Mouse (Mus musculus) kidney, embryonic 14.5 days (tissue): ENCODE measurements at regions not wholly inside any gene's neighbourhood (a gene's known extent, or its start where the extent isn't known, plus 50 kb on each side); places are given as distances from the start of the nearest gene placed in this dataset.

Source experiments
- ATAC-seq: fragments of 200-750 bp; cut with Nextera tagmentation; 2 replicates; pipeline ENCODE4 v1.8.0; 2017; ENCODE audit warnings: moderate number of reproducible peaks, mild to moderate bottlenecking, moderate TSS enrichment, moderate library complexity; ENCODE audit not compliant: low FRiP score, low TSS enrichment
- H3K27ac ChIP-seq: fragments of 300-500 bp; sonication (generic); 2 replicates; pipeline ENCODE4 v1.5.1; 2014; ENCODE audit warnings: low read depth, mild to moderate bottlenecking, low read length, moderate library complexity, mixed read lengths
- H3K27me3 ChIP-seq: fragments of 300-500 bp; sonication (generic); 2 replicates; pipeline ENCODE4 v1.6.1; 2014; ENCODE audit warnings: mild to moderate bottlenecking, low read length; ENCODE audit not compliant: control insufficient read depth, insufficient read depth
- H3K36me3 ChIP-seq: fragments of 300-500 bp; sonication (generic); 2 replicates; pipeline ENCODE4 v1.6.1; 2014; ENCODE audit warnings: low read length, mixed read lengths; ENCODE audit not compliant: control insufficient read depth, insufficient read depth
- H3K4me1 ChIP-seq: fragments of 300-500 bp; sonication (generic); 2 replicates; pipeline ENCODE4 v1.6.1; 2014; ENCODE audit warnings: low read length, mixed read lengths; ENCODE audit not compliant: control insufficient read depth, insufficient read depth
- H3K4me2 ChIP-seq: fragments of 300-500 bp; sonication (generic); replicated peaks from 2 replicates; pipeline ENCODE4 v1.6.1; 2014; ENCODE audit warnings: low read depth, mild to moderate bottlenecking, low read length
- H3K4me3 ChIP-seq: fragments of 300-500 bp; sonication (generic); 2 replicates; pipeline ENCODE4 v1.5.1; 2014; ENCODE audit warnings: mild to moderate bottlenecking, low read length
- H3K9ac ChIP-seq: fragments of 300-500 bp; sonication (generic); 2 replicates; pipeline ENCODE4 v1.6.1; 2014; ENCODE audit warnings: low read depth, mild to moderate bottlenecking, low read length, moderate library complexity
- H3K9me3 ChIP-seq: fragments of 300-500 bp; sonication (generic); 2 replicates; pipeline ENCODE4 v1.6.1; 2016; ENCODE audit warnings: low read length; ENCODE audit not compliant: control insufficient read depth
- WGBS: fragments of 180-500 bp; shearing (Covaris S2); extraction: QIAGEN DNeasy Blood & Tissue Kit; methylation state at CpG from one replicate; pipeline ENCODE4 v1.1.7; 2014; 5-methylcytosine and 5-hydroxymethylcytosine counted together

GRCm38 (mm10) chr10:8960275-8960960, 74.5 kb upstream of the Sash1 start:
- H3K9ac ChIP-seq: no peak overlapping the region
- no peak overlapping the region for H3K4me2 ChIP-seq
- WGBS: 89% methylated on average over 9 of the region's 9 CpGs
- no peak for ATAC-seq
- H3K9me3 ChIP-seq: no peaks in the 10 kb centered on the region
- H3K27me3 ChIP-seq: no peaks in the 10 kb centered on the region
- no peak overlapping the region for H3K27ac ChIP-seq
- no peaks in the 10 kb centered on the region for H3K36me3 ChIP-seq
- peaks cover 6% of the 10 kb centered on the region; the same call in 1 of the 2 replicates for H3K4me1 ChIP-seq
- H3K4me3 ChIP-seq: no peak overlapping the region

DNA sequence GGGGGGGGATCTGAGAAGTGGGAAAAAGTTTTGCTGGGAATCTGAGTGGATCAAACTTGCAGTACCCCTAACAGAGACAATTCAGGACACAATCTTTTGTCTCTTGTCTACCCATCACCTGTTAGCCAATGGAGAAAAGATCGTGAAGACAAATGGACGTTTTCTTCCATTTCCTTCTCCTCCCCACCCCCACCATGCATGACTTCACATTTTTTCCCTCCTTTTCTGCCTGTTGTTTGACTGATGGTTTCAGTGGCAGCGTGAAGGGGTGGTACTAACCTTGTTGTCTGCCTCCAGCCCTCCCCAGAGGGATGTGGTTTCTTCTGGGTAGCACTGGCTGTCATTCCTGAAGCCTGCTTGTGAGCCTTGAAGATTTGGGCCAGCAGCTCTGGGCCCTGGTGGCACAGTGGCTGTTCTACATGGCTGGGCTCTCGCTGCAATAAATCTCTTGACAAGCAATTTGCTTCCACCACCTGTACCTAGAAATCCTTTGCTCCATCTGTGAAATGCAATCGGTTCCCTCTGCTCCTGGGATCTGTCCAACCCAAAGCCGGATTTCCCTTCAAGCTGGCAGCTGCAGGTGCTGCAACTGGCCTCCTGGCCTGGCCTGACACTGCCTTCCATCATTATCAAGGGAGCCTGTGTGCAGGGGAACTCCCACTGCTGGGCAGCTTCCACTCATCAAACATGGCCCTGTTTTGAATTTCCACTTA, 69.8 kb upstream of the Sash1 start:
- Histone ChIP-seq H3K27ac (no peak overlapping the region), H3K9ac (no peak overlapping the region), H3K9me3 (no peaks in the 10 kb centered on the region), H3K4me3 (no peak overlapping the region), H3K36me3 (no peaks in the 10 kb centered on the region), H3K4me1 (peaks cover 12% of the 10 kb centered on the region; the same call in 1 of the 2 replicates), H3K4me2 (no peak overlapping the region), H3K27me3 (no peaks in the 10 kb centered on the region)
- peak; percentile 90 for ATAC-seq
- whole genome bisulfite sequencing: 17% methylated on average over 6 of the region's 6 CpGs

DNA sequence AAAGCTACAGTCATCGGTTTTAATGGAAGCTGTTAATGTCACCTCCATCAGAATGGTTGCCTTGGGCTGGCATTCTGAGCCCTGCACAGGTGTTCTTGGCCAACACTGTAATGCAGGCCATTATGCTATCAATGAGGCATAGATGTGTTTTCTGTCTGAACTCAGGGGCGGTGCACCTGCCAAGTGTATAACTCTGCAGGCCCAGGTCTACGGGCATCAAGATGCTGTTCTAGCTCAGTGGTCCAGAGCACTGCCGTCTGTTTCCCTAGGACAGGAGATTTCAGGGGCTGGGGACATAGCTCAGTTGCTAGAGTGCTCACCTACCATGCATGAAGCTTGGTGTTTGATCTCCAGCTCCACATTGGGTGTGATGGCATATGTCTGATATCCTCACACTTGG, 68.1 kb upstream of the Sash1 start:
- H3K27ac ChIP-seq: no peak overlapping the region
- no peaks in the 10 kb centered on the region for H3K9me3 ChIP-seq
- no peak overlapping the region for H3K4me2 ChIP-seq
- H3K36me3 ChIP-seq: no peaks in the 10 kb centered on the region
- WGBS: 42% methylated on average over 4 of the region's 4 CpGs
- no peak for ATAC-seq
- no peak overlapping the region for H3K9ac ChIP-seq
- H3K27me3 ChIP-seq: no peaks in the 10 kb centered on the region
- H3K4me1 ChIP-seq: peaks cover 16% of the 10 kb centered on the region; the same call in 1 of the 2 replicates
- no peak overlapping the region for H3K4me3 ChIP-seq

DNA sequence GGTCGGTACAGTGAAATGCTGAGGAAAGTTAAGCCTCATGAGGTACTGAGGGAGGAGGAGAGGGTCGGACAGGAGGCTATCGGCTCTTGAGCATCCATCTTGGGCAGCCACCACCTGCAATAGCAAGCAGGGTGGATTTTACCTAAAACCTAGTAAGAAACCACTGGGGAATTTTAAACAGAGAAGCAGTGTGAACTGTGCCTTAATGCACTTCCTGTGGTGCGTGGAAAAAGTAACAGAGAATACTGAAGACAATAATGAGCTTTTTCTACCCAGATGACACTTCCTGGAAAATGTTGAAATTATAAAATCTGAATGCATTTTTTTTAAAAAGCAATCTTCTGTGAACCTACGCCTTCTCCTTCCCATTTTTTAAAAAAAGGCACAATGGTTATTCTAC, 67.1 kb upstream of the Sash1 start:
- H3K9me3 ChIP-seq: no peaks in the 10 kb centered on the region
- WGBS: 86% methylated on average over 5 of the region's 5 CpGs
- no peaks in the 10 kb centered on the region for H3K27me3 ChIP-seq
- H3K4me3 ChIP-seq: no peak overlapping the region
- no peak for ATAC-seq
- no peak overlapping the region for H3K9ac ChIP-seq
- no peak overlapping the region for H3K4me2 ChIP-seq
- H3K4me1 ChIP-seq: peaks cover 16% of the 10 kb centered on the region; the same call in 1 of the 2 replicates
- no peaks in the 10 kb centered on the region for H3K36me3 ChIP-seq
- H3K27ac ChIP-seq: no peak overlapping the region

- Histone ChIP-seq H3K4me3 (no peak overlapping the region), H3K27me3 (no peaks in the 10 kb centered on the region), H3K9me3 (no peaks in the 10 kb centered on the region), H3K27ac (no peak overlapping the region), H3K4me1 (peaks cover 16% of the 10 kb centered on the region; the same call in 1 of the 2 replicates), H3K4me2 (no peak overlapping the region), H3K36me3 (no peaks in the 10 kb centered on the region), H3K9ac (no peak overlapping the region)
- ATAC-seq: no peak
- 86% methylated on average over 3 of the region's 3 CpGs for WGBS
Observed at GRCm38 (mm10) chr10:8951937-8952336, 66.1 kb upstream of the Sash1 start.

DNA sequence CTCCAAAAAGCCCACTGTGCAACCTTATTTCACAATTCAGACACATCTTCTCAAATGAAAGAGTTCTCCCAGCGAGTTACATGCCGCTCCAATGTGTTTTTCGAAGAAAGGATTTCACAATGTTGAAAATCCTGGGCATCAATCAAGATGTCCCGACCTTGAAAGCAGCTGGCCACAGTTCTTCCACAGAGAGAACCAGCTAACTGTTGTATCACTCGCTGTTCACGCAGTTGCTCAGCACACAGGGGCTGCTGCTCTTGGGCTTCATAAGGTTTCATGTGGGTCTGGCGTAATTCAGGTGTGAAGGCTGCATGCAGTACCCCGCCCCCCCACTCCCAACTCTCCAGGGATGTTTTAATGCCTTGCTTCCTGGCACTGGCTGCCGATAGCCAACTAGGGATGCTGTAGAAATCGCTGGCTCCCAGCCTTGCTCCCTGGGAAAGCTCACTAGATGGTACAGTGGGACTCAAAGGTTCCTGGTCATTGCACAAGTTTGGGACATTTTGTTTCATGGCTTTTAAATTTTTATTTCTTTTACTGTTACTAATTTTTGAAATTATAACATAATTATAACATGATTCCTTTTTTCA, 65.5 kb upstream of the Sash1 start:
- H3K4me3 ChIP-seq: no peak overlapping the region
- 59% methylated on average over 10 of the region's 10 CpGs for WGBS

DNA sequence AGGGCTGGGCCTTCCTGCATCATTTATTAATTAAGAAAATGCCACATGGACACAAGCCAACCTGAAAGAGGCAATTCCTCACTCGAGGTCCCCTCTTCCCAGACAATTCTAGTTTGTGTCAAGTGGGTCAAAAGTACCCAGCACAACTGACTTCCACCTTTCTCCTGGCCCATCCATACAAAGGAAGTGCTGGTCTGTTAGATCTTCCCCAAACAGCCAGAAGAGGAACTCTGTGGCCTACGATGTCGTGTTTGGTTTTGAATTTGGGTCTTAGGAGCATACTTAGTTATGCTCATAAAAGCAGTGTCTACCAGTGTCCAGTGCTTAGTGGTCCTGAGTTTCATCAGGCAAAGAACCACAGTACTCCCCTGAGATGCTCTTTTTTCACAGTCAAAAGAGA, 62.4 kb upstream of the Sash1 start:
- Histone ChIP-seq H3K9ac (no peak overlapping the region), H3K27ac (no peak overlapping the region), H3K9me3 (no peaks in the 10 kb centered on the region), H3K36me3 (no peaks in the 10 kb centered on the region), H3K4me3 (no peak overlapping the region), H3K4me2 (no peak overlapping the region), H3K4me1 (peaks cover 6% of the 10 kb centered on the region; the same call in 1 of the 2 replicates), H3K27me3 (no peaks in the 10 kb centered on the region)
- WGBS: 80% methylated on average over 3 of the region's 3 CpGs
- ATAC-seq: no peak

More for the DNA sequence above, 65.5 kb upstream of the Sash1 start:
- Histone ChIP-seq H3K9ac (no peak overlapping the region), H3K27ac (no peak overlapping the region; the same call in 1 of the 2 replicates), H3K4me1 (peaks cover 16% of the 10 kb centered on the region; the same call in 1 of the 2 replicates), H3K36me3 (no peaks in the 10 kb centered on the region), H3K9me3 (no peaks in the 10 kb centered on the region), H3K27me3 (no peaks in the 10 kb centered on the region), H3K4me2 (no peak overlapping the region)
- ATAC-seq: no peak

DNA sequence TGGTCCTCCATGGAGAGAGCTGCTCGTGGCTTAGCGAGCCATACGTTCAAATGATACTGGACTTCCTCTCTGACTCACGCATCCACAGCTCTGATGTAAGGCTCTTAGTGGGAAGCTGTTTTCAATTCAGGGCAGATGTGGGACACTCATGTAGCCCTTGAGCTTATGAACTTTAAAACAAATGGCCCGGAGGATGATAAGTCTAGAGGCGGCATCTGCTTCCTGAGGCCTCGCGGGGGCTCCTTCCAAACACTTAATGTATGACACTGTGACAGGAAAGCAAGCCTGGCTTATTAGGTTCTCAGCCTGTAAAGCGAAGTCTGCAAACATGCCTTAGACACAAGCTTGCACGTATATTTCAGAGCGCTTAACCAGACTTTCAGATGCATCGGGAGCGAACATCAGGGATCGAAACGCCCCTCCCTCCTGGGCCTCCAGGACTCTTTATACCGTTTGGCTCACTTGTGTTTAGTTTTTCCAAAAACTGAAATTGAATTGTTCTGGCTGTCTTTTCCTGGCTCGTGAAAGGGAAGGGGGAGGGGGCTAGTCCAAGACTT, 59.4 kb upstream of the Sash1 start:
- H3K36me3 ChIP-seq: no peaks in the 10 kb centered on the region
- peak overlapping the region; percentile 11; the same call in 1 of the 2 replicates for H3K4me2 ChIP-seq
- H3K4me3 ChIP-seq: peak overlapping the region; percentile 0; the same call in 1 of the 2 replicates
- peak overlapping the region; percentile 48; the same call in 1 of the 2 replicates for H3K27ac ChIP-seq
- 42% methylated on average over 17 of the region's 17 CpGs for WGBS
- ATAC-seq: peak; percentile 64; the same call in 1 of the 2 replicates
- no peaks in the 10 kb centered on the region for H3K9me3 ChIP-seq
- no peak overlapping the region for H3K9ac ChIP-seq
- no peaks in the 10 kb centered on the region for H3K27me3 ChIP-seq
- H3K4me1 ChIP-seq: peaks cover under 1% of the 10 kb centered on the region; the same call in 1 of the 2 replicates
